Mouse (Mus musculus) gastrocnemius, postnatal 36 days (tissue): ENCODE data around the gene Sumf2. TPM values are rescaled to one million over a fixed set of nuclear protein-coding genes. Genes with fewer than 3 reads are reported as not detected.

Experiments
- DNase-seq, 2 experiments: peaks; one replicate each; pipeline ENCODE4 v3.0.0; 2022
- intact Hi-C: fragments of 180-260 bp; cut with DNase I; formaldehyde crosslinking; loops from one replicate; pipeline ENCODE4 v1.15.1; 2025
- total RNA-seq, 2 experiments: library from RNA; stranded (reverse); gene quantifications; 2 replicates each; pipeline ENCODE4 v1.2.3; 2021

The Sumf2 gene
- total RNA-seq, 2 experiments from 2014 or later, result 5.0 to 5.9 TPM

DNA sequence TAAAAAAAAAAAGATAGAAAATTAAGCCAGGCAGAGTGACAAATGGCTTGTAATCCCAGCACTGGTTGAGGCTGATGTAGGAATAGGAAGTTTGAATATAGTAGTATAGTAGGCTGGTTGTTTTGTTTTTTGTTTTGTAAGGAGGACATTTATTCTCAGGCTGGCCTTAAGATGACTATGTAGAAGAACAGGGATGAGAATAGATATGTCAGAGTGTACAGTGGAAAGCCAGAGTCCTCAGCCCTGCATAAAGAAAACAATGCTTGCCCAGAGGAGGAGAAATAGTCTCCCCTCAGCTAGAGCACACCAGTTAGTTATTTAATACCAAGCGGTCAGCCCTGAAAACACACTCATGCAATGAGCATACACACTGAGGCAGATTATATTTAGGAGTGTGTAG lies 51.7 kb downstream of the Sumf2 start, which contains the start of gene Phkg1:
Gene Phkg1, minus strand, starts transcription at position 101 of the 400 bp plus-strand sequence.
- no peak for DNase-seq
- intact Hi-C loops, result no loop called here

DNA sequence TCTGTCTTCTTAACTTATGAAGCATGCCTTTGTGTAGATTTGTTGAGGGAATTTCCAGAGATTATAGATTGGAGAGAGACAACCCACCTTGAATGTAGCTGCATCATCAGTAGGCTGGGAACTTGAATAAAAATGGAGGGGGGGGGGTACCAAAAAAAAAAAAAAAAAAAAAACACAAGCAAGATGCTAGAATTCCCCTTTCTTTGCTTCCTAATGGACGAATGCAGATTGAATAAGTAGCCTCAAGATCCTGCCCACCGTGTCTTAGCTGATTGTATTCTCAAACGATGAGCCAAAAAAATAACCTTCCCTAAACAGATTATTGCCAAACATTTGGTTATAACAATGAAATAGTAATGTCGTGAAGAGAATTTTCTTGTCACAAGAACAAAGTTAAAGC lies 61.0 kb downstream of the Sumf2 start:
- intact Hi-C loops, result no loop called here
- DNase-seq, result no peak

DNA sequence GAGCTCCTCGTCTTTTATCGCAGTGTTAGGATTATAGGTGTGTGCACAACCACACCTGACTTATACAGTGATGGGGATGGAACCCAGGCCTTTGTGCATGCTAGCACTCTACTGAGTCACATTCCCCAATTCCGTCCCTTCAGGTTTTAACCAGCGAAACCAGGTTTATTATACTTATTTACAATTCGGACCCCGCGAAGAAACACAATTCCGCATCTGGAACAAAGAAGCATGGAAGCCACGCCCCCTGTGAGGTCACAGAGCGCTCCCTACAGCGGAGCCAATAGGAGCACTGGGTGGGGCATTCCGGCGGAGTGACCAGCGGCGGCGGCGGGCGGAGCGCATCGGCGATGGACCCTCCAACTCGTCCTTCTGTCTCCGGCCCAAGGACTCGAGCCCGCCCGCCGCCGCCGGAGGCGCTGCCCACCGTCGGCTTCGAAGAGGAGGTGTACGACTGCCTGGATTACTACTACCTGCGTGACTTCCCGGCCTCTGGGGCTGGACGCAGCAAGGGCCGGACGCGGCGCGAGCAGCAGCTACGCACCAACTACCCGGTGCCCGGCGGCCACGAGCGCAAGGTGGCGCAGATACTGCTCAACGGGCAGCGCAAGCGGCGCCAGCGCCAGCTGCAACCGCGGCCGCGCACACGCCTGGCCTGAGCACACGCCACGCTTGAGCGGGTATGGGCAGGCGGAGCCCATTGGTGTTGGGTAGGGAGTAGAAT lies 61.6 kb downstream of the Sumf2 start, which contains the start of gene Nupr1l:
Gene Nupr1l, plus strand, starts transcription at position 299 of the 724 bp plus-strand sequence.
- intact Hi-C loops, result no loop called here
- DNase-seq, result peak; percentile 80 to 85

DNA sequence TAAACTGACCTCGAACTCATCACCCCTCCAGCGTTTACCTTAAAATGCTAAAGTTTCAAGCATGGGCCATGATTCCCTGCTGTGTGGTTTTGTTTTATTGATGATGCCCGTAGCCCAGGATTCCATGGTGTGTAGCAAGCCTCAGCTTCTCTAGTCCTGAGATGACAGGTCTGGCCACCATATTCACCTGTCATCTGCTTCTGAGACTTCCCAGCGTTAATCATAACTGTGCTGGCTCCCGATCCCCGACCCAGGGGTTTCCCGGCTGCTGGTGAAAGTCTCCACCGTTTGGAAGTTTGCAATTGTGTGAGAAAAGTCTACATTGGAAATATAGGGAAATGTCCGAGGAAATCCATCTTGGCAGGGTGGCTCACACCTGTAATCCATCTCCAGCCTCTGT lies 62.4 kb downstream of the Sumf2 start:
- DNase-seq, result no peak
- intact Hi-C loops, result no loop called here

DNA sequence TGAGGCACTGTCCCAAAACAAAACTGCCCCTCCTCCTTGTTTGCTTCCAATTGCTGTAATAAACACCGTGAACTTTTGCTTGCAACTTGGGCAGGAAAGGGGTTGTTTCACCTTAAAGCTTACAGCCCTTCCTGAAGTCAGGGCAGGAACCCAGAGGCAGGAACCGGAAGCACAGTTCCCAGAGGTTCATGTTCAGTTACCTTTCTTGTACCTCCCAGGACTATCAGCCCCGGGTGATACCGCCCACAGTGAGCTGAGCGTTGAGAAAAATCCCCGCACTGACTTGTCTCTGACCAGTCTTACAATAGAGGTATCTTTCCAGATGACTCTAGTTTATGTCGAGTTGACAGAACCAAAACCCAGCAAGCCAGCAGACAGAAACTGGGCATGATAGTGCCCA lies 62.8 kb downstream of the Sumf2 start:
- intact Hi-C loops, result no loop called here
- no peak for DNase-seq

Other genes starting within 250 kb of the Sumf2 start
- gene Zfp11, start 176.9 kb upstream of the Sumf2 start, total RNA-seq, result 1 to 10 TPM; 1.3 to 2.2 TPM
- gene Sept14, start 138.5 kb upstream of the Sumf2 start, total RNA-seq, result not detected
- 10 to 100 TPM; 53.7 to 63.5 TPM for gene Mrps17, start 131.5 kb upstream of the Sumf2 start, total RNA-seq
- gene Nipsnap2, start 121.9 kb upstream of the Sumf2 start, total RNA-seq, result 100 to 1,000 TPM; 503 to 556 TPM
- gene Psph, start 59.5 kb upstream of the Sumf2 start, total RNA-seq, result 10 to 100 TPM; 13.1 to 15.2 TPM
- gene Chchd2, start 40.5 kb downstream of the Sumf2 start, total RNA-seq, result 100 to 1,000 TPM; 563 to 618 TPM
- under 1 TPM; 0.23 to 0.27 TPM for gene Zbed5, start 48.7 kb downstream of the Sumf2 start, total RNA-seq
- gene Phkg1, start 51.6 kb downstream of the Sumf2 start, total RNA-seq, result 100 to 1,000 TPM; 374 to 387 TPM
- under 1 TPM; 0.48 to 0.52 TPM for gene Nupr1l, start 61.6 kb downstream of the Sumf2 start, total RNA-seq
- gene Vkorc1l1, start 95.0 kb downstream of the Sumf2 start, total RNA-seq, result 10 to 100 TPM; 20.2 to 22.1 TPM
- 1 to 10 TPM; 7.3 to 8.0 TPM for gene Gusb, start 156.1 kb downstream of the Sumf2 start, total RNA-seq
- gene Asl, start 182.3 kb downstream of the Sumf2 start, total RNA-seq, result 10 to 100 TPM in 1 of 2 experiments, 1 to 10 TPM in 1; 6.4 to 11.3 TPM
- 10 to 100 TPM; 16.0 to 16.4 TPM for gene Crcp, start 182.3 kb downstream of the Sumf2 start, total RNA-seq
- 1 to 10 TPM; 4.0 to 6.0 TPM for gene Tpst1, start 226.3 kb downstream of the Sumf2 start, total RNA-seq